Mouse (Mus musculus): Measurements from ENCODE around the gene Tut1.

The Tut1 gene

DNA sequence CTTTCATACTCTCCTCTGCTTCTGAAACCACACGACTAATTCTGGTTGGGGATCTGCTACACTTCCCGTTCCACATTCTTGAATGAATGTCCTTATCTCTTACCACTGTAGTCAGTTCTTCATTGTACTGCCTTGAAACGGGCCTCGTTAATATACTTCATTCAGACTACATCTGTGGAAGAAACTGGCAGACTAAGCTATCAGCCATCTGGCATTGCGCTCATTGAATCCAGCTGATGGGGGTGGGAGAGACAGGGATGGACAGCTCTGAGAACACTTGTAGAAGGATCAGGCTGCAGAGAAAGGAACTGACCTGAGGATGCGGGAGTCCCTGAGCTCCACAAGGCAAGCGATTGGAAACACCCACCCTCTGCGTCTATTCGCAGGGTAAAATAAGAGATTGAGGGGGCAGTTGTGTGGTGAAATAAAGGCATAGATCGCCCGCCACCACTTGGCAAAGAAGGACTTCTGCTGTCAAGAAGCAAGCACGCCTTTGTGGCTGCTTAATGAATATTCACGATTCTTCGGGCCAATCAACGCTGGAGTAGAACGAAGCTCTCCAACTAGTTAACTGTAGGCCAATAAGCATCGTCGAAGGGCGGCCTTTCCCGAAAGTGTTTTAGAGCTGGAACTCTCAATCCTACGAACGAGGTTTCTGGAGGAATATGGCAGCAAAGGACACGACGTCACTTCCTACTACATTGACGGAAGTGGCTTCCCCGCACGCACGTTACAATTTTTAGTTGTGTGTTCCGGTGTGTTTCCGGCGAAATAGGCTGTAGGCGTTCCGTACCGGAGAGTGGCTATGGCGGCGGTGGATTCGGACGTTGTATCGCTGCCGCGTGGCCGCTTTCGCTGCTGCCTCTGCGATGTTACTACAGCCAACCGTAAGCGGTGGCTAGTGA is at the start of gene Tut1:
Tut1 (plus strand) TSS at position 713 of the 905 bp plus-strand sequence.
- DNase-seq (ENCODE audit: low spot score in 2 of 2), result peak; percentile 69 to 88

DNA sequence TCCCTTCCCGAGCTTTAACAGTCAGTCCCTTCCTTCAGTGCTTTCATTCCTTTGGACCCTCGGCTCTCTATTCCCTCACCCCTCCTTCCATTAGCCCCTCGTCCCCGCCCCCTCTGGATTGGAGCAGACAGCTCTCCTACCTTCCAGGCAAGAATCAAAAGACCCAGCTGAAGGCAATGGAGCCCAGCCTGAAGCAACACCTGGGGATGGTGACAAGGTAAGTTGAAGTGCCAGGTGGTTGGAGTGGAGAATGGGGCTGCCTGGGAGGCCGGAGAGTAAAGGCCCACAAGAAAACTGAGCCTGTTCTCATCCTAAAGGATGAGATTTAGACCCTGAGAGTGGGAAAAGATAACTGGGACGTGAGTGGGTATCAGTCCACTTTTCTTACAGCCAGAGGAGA is 45.1 kb upstream of the Tut1 start:
- DNase-seq (ENCODE audit: low spot score in 2 of 2), result no peak

DNA sequence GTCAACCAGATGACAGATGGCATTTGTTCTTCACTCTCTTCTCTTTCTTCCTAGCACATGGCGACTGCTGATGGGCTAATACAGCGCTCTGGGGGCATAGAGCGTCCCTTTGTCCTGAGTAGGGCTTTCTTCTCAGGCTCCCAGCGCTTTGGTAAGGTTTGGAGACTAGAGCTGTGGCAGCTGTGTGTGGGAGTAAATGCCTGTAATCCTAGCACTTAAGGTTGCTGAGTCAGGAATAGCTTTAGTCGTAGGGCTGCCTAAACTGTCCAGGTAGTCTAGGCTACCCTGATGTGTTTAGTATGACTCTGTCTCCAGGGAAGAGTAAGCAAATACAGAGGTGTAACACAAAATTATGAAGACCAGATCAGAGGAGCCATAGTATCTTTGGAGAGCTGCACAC is 41.8 kb upstream of the Tut1 start:
- no peak for DNase-seq (ENCODE audit: low spot score in 2 of 2)

DNA sequence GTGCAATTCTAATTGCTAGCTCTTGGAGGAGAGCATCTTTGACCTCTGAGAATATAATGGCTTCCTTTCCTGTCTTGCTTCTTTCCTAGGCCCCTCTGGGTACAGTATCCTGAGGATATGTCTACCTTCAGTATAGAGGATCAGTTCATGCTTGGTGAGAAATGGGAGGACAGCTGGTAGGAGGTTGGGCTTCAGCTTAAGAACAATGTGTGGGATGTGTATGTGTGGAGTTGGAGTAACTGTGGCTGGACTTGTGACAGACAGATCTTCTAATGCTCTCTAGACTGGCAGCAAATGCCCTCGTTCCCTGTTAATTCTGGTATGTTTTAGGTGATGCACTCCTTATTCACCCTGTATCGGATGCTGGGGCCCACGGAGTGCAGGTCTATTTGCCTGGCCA is 39.4 kb upstream of the Tut1 start:
- DNase-seq (ENCODE audit: low spot score in 2 of 2), result no peak

DNA sequence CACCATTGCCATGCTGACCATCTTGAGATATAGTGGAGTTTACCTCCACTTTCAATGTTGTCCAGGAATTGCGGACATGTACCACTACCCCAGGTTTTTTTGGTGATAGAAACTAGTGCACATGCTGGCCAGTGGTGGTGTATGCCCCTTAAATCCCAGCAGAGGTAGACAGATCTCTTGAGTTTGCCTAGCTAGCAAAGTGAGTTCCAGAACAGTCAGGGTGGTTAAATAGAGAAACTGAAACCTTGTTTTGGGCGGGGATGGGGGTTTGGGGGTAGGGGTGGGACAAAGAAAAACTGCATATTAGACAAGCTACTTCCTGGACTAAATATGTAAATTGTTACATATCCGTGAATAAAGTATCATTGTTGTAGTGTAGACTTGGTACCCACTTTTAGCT is 34.6 kb upstream of the Tut1 start:
- no peak for DNase-seq (ENCODE audit: low spot score in 2 of 2)

DNA sequence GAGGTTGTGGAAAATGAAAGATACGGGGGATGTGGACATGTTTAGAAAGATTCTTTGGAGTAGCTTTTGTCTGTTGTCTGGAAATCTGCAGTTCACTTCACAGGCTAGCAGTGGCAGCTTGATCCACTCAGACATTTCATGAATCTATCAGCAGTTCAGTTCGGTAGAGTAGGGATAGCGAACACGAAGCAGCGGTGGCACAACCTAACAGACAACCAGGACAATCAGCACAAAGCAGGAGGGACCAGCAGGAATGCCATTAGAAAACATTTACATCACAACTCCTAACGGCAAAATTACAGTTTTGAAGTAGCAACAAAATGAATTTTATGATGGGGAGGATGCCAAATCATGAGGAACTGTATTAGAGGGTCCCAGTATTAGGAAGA is 34.0 kb upstream of the Tut1 start:
- DNase-seq (ENCODE audit: low spot score in 2 of 2), result no peak

DNA sequence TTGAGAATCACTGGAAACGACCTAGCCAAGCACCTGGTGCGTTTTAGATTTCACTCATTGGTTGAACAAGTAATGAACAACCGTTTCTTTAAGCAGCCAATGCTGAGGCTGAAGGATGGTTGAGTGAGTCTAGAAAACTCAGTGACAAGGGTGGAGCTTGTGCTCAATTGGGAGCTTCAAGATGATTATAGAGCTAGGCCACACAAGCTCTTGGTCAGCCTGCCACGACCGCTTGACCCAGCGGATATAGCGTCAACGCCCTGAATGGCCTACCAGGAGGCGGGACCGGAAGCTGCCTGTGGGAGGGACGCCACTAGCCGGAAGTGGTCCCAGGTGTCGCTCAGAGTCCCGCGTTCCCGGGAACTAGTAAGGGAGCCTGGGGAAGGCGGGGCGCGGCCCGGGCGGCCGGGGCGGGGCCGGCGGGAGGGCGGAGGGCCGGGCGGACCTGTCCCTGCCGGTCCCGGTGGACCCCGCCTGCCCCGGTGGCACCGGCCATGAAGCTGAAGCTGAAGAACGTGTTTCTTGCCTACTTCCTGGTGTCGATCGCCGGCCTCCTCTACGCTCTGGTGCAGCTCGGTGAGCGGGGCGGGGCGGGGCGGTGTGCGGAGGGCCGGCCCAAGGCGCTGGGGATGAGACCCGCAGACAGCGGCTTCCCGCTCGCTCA is 33.4 kb upstream of the Tut1 start, which contains the start of gene B3gat3:
B3gat3 (plus strand) TSS at position 302 of the 664 bp plus-strand sequence.
- DNase-seq (ENCODE audit: low spot score in 2 of 2), result peak; percentile 77 to 89

DNA sequence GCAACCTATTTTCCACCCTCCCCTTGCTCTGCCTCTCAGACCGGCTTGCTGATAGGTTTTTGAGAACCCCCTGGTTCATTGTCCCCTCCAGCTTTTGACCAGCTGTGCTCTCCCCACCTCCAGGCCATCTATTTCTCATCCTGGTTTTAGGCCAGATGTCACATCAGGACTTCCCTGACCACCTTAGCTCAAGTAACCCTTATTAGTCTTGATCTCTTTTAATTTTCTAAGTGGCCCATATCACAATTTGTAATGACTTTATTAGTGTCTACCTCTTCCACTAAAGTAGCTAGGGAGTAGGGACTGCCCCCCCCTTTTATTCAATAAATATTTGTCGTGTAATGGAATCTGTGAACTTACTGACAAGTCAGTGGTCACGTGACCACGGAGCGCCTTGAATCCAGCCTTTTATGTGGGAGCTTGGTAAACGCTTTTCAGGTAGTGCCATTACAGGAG is 32.8 kb upstream of the Tut1 start:
- DNase-seq (ENCODE audit: low spot score in 2 of 2), result no peak

DNA sequence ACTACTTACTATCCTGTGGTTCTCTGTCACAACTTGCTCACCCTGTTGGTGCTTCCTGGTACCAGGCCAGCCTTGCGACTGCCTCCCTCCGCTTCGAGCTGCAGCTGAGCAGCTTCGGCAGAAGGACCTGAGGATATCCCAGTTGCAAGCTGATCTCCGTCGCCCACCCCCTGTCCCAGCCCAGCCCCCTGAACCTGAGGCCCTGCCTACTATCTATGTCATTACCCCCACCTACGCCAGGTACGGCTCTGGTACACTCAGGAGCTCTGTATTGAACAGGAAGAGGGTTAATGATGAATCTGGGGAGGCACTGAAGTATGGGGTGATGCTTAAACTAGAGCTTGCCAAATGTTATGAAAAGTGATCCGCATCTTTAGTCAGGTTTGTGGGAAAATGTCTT is 31.9 kb upstream of the Tut1 start:
- no peak for DNase-seq (ENCODE audit: low spot score in 2 of 2)

DNA sequence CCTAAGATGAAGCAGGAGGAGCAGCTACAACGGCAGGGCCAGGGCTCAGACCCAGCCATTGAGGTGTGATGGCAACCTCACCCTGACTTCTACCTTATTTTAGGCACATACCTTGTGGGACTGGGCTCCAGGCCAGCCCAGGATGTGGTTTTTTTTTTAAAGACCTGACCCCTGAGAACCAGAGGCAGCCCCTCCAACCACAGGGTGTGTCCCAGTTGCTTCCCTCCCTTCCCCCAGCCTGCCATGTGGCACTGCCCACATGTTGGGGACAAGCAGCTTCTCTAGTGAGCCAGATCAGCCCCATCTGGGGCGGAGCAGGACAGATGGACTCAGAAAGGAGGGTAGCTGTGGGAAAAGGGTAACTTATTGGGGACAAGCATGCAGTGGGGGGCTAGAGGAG is 26.9 kb upstream of the Tut1 start:
- DNase-seq (ENCODE audit: low spot score in 2 of 2), result no peak

DNA sequence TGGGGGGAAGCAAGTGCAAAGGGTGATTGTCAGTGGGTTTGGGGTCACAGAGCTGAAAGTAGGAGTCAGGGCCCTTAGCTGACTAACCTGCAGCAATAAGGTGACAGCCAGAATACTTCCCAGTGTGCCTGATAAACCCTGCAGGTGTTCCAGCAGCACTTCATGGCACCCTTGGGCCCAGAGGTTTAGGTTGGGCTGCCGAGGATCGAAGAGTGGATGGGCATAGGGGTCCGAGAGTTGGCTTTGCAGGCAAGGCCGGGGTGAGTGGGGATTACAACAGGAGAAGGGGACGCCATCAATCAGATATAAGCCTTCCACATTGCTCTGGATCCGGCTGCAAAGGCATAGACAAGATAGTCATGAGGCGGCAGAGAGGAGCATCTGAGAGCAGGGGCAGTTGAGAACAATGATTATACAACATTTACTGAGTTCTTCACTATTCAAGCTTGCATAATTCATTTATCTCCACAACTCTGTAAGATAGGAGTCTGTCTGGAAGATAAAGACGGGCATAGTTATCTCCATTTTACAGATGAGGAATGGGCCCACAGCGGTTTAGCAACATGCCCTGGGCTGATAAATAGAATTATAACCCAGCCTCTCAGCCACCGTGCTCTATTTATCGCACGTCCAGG is 25.6 kb upstream of the Tut1 start:
- no peak for DNase-seq (ENCODE audit: low spot score in 2 of 2)

DNA sequence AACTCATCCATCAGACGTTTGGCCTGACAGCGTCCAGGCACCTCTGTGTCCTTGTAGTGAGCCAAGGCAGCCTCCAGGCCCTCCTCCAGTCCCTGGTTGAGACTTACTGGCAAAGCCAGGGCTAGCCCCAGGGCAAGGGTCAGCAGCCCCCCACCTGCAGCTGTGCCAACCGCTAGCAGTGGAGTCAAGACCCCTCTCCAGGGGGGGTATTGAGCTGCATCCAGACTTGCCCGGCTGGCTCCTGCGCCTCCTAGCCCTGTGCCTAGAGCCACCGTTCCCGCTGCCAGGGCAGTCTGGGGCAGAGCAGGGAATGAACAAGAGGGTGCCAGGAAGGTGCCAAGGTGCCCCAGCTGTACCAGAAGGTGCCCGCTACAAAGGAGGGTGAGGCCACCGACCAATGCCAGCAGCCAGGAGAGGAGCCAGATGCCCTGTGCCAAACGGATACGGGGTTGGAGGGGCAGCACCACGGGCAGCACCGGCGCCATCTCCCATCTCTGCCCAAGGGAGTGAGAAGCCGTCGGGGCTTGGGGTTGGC is 24.9 kb upstream of the Tut1 start:
- no peak for DNase-seq (ENCODE audit: low spot score in 2 of 2)

DNA sequence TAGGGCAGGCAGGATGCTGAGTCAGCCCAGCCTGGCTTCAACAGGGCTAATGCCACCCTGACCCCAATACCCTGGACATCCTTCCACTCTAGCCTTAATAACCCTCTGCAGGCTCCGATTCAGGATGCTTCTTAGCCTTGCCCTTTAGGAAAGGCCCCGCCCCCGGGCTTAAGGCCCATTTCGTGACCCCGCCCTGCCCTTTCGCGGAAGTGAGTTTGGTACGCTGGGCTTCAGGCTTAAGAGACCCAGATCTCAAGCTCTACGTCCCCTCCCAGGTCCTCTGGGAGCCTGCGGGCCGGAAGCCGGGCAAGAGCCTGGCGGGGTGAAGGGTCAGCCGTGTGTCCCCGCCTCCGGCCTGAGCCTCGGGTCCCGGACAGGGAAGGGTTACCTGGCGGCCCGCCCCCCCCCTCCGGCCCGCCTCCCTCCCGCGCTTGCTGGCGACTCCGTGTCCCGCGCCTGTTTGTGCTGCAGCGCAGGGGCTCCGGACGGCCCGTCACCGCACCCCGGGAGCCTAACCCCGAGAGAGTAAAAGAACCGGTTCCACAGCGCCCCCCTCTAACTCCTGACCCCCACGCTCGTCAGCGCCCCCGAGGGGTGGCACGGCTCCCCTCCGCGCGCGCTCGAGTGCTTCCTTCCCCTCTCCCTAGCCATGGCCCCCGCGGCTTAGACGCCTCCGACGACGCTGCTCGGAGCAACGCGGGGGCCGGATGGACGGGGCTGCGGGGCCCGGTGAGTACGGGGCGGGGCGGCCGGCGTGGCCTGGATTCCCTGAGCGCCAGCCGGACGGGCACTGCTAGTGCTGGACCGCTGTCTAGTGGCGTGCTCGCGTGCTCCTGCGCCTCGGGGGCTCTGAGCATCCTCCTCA is 24.2 kb upstream of the Tut1 start, which contains the start of the genes Rom1 and Eml3:
Rom1 (minus strand) TSS at position 133 of the 865 bp plus-strand sequence.
Eml3 (plus strand) TSS at position 329 of the 865 bp plus-strand sequence.
- peak in 1 of 2 experiments; percentile 64 for DNase-seq (ENCODE audit: low spot score in 2 of 2)

DNA sequence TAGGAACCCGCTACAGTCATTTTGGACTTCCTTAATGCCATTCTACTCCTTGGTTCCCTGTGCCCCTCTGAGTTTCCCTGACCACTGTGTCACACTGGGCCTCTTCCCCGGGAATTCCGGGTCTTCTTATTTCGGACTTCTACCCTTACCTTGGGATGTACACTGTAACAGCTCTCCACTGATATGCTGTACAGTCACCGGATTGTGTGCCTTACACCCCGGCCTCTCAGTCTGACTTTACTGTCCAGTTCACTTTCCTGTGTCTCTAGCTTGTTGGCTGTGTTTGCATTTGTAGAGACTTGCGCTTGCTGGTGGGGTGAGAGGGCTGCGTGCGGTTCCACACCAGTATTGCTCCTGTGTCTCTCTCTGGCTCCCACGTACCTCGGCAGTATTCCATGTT is 23.5 kb upstream of the Tut1 start:
- no peak for DNase-seq (ENCODE audit: low spot score in 2 of 2)

DNA sequence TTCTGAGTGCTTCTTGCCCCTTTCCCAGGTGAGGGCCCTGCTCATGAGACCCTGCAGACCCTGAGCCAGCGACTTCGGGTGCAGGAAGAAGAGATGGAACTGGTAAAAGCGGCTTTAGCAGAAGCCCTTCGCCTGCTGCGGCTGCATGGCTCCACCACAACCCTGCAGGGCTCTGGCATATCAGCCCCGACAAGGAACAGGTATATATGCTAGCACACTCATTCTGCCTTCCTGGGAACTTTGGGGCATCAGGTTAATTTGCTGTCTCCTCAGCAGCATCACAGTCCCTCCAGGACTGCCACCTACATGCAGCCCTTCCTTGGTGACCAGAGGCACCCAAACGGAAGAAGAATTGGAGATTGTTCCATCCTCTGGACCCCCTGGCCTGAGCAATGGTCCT is 22.9 kb upstream of the Tut1 start:
- no peak for DNase-seq (ENCODE audit: low spot score in 2 of 2)

DNA sequence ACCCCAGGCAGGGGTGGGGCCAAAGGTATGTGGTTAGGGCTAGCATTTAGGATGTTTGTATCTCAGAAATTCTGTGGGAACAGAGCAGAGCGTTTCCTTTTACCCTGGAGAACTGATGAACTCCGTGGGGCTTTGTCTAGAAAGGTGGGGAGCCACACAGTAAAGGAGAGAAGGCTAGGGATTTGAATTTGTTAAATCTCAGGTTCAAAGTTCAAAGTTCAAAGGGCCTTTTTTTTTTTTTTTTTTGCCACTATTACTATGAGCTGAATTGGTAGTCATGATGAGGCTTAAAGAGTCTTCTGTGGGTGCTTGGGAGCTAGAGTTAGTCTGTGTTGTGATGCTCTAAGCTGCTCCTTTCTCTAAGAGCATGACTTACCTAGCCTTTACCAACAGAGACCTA is 16.9 kb upstream of the Tut1 start:
- no peak for DNase-seq (ENCODE audit: low spot score in 2 of 2)

DNA sequence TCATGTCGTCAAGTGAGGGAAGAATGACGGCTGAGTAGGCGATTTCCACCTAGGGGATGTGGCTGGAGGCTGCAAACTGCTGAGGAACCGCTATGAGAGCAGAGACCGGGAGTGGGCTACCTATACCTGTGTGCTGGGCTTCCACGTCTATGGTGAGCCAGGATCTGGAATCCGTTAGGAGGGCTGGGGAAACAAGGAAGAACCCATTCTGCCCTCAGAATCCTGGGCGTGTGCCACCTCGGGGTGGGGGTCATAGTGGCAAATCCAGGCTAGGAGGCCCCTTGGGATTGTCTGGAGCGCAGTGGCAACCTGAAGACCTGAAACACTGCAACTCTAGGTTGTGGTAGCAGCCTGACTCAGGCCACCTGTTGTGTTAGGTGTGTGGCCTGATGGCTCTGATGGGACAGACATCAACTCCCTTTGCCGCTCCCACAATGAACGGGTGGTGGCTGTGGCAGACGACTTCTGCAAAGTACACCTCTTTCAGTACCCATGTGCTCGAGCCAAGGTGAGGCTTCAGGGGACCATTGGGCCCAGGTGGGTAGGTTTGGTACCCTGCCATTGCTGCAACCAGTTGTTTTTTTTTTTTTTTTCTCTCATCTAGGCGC is 13.0 kb upstream of the Tut1 start:
- DNase-seq (ENCODE audit: low spot score in 2 of 2), result no peak

DNA sequence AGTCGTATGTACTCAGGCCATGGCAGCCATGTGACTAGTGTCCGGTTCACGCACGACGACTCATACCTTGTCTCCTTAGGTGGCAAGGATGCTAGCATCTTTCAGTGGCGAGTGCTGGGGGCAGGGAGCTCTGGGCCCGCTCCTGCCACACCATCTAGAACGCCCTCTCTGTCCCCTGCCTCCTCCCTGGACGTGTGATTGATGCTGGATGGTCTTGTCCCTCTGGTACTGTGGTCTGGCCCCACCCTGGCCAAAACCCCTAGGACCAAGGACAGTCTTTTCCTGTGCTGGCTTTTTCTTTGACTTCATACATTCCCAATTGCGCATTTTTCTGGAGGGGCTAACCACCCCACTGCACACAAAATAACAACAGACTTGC is 12.5 kb upstream of the Tut1 start:
- no peak for DNase-seq (ENCODE audit: low spot score in 2 of 2)

DNA sequence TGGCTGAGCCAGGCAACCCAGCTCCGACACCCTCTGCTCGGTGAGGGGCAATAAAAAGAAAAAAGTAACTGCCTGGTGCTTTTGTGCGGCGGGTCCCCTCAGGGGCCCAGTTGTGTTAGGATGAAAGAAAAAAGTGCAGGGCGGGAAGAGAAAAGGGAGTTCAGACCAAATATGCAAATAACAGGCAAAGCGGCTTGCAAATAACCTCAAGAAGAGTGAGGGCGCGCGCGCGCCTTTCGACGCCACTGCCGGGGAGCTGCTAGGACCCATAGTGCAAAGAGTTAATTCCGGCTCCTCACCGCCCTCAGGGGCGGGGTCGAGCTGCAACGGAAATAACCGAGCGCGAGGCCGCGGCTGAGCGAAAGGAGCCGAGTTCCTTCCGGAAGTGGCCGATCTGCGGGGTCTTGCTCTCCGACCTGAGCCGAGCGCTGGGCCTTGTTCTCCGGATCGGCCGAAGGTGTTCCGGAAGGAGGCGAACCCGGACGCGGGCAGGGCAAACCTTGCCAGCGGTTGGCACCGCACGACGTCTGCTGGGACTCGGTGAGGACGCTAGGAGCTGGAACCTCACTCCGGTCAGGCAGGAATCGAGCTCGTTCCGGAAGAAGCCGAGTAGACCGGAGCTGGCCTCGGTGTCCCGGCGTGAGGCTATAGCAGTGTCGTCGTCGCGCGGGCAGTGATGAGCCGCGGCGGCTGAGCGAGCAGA is 12.0 kb upstream of the Tut1 start, which contains the start of gene Mta2:
Mta2 (plus strand) TSS at position 361 of the 703 bp plus-strand sequence.
- DNase-seq (ENCODE audit: low spot score in 2 of 2), result peak; percentile 97 to 99
